Mouse (Mus musculus) hindbrain, postnatal 0 days (tissue): Measurements from ENCODE around the gene Gpr176. TPM values are rescaled to one million over a fixed set of nuclear protein-coding genes. Genes with fewer than 3 reads are reported as not detected.

Experiments
- ATAC-seq: fragments of 200-750 bp; cut with Nextera tagmentation; 2 replicates; pipeline ENCODE4 v1.8.0; 2017; ENCODE audit warnings: mild to moderate bottlenecking, moderate TSS enrichment, moderate library complexity
- DNase-seq: peaks from one replicate; pipeline ENCODE4 v3.0.0-alpha.2; 2015; ENCODE audit warnings: low spot score
- H3K27ac ChIP-seq: fragments of 300-500 bp; sonication (generic); 2 replicates; pipeline ENCODE4 v1.5.1; 2014; ENCODE audit warnings: mild to moderate bottlenecking
- H3K27me3 ChIP-seq: fragments of 300-500 bp; sonication (generic); 2 replicates; pipeline ENCODE4 v1.6.1; 2014; ENCODE audit warnings: low read length, mixed read lengths; ENCODE audit not compliant: insufficient read depth
- H3K36me3 ChIP-seq: fragments of 300-500 bp; sonication (generic); 2 replicates; pipeline ENCODE4 v1.6.1; 2014; ENCODE audit warnings: low read length, mixed read lengths; ENCODE audit not compliant: insufficient read depth
- H3K4me1 ChIP-seq: fragments of 300-500 bp; sonication (generic); 2 replicates; pipeline ENCODE4 v1.6.1; 2014; ENCODE audit warnings: antibody characterized with exemption, low read length, mixed read lengths; ENCODE audit not compliant: insufficient read depth
- H3K4me2 ChIP-seq: fragments of 300-500 bp; sonication (generic); 2 replicates; pipeline ENCODE4 v1.6.1; 2014; ENCODE audit warnings: low read depth, mild to moderate bottlenecking, low read length, moderate library complexity, mixed read lengths
- H3K4me3 ChIP-seq: fragments of 300-500 bp; sonication (generic); 2 replicates; pipeline ENCODE4 v1.5.1; 2014; ENCODE audit warnings: low read length
- H3K9ac ChIP-seq: fragments of 300-500 bp; sonication (generic); replicated peaks from 2 replicates; pipeline ENCODE4 v1.6.1; 2014; ENCODE audit warnings: mild to moderate bottlenecking, low read length, moderate library complexity, mixed read lengths
- H3K9me3 ChIP-seq: fragments of 300-500 bp; sonication (generic); 2 replicates; pipeline ENCODE4 v1.6.1; 2016; ENCODE audit warnings: low read length, mixed read lengths
- CTCF ChIP-seq: IDR thresholded peaks from 2 replicates; pipeline ENCODE4 v1.5.1; 2016; ENCODE audit warnings: antibody characterized with exemption, control low read depth, low read depth
- WGBS: fragments of 180-500 bp; shearing (Covaris S2); extraction: QIAGEN DNeasy Blood & Tissue Kit; methylation state at CpG from one replicate; pipeline ENCODE4 v1.1.7; 2014; 5-methylcytosine and 5-hydroxymethylcytosine counted together
- polyA plus RNA-seq: library from polyadenylated mRNA; unstranded; fragments of >200 nt; fragmentation: Nextera tagmentation; extraction: Ambion mirVana; gene quantifications from 2 replicates; pipeline ENCODE4 v1.2.1, GENCODE M21; 2015
- total RNA-seq: library from RNA; depleted of rRNA; stranded (reverse); fragments of >200 nt; gene quantifications from 2 replicates; pipeline ENCODE4 v1.2.3, GENCODE M21; 2014

Gene Gpr176
- total and polyA plus RNA-seq, 2 experiments from 2014 or later: 8.4 to 11.6 TPM

DNA sequence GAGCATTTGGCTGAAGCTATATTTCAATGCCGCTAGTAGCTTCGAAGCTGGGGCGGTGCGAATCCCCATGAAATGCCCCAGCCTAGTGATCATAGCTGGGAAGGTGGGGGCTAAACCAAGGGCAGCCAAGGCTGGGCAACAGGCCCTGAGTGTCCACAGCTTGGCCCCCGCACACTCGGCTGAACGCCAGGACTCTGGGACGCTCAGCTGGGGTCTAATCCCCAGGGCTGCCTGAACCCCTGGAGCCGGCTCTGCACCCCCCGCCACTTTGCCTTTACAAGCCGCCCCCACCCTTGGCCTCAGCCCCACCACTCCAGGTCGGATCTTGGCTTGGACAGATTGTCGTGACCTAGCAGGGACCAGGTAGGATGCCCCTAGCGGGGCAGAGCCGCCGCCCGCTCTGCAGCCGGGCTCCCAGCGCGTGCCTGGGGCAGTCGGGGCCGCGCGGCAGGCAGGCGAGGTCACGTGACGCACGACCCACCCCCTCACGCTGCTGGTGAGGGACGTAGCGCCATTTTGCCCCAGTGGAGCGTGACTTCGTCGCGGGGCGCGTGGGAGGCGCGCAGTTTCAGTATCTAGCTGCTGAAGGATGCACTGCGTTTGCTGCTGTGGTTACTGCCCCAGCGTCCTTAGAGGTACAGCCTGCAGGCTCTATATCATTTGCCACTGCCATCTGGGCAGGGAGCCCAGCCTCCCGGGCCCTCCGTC lies 507 bp upstream of the Gpr176 start:
- peak overlapping the region; percentile 76 for H3K27ac ChIP-seq
- WGBS: under 1% methylated on average over 42 of the region's 43 CpGs
- peak; percentile 47 for TF ChIP-seq CTCF
- H3K4me3 ChIP-seq: peak overlapping the region; percentile 48
- H3K4me2 ChIP-seq: peak overlapping the region; percentile 96
- H3K36me3 ChIP-seq: no peaks in the 10 kb centered on the region
- H3K9me3 ChIP-seq: no peaks in the 10 kb centered on the region
- H3K4me1 ChIP-seq: no peaks in the 10 kb centered on the region
- peak; percentile 95 for ATAC-seq
- peak overlapping the region; percentile 68 for H3K9ac ChIP-seq
- DNase-seq: peak; percentile 91
- no peaks in the 10 kb centered on the region for H3K27me3 ChIP-seq

DNA sequence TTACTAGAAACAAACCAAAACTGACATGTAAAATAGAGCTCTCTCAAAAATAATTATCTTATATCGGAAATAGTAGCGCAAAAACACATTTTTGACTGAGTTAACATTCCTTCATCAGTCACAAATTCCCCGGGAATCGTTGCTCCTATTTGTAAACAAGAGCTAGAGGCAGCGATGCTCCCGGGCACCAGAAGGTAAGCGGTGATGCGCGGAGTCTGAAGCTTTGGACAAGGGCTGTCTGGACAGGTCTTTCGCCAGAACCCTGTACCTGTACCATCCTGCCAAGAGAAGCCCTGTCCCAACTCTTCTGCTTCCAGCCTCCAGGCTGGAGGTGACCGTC lies 688 bp downstream of the Gpr176 start:
- ATAC-seq: no peak
- Histone ChIP-seq H3K9ac (peak overlapping the region; percentile 68; the same call in 1 of the 2 replicates), H3K27me3 (no peaks in the 10 kb centered on the region), H3K4me3 (peak overlapping the region; percentile 48), H3K4me1 (no peaks in the 10 kb centered on the region), H3K27ac (peak overlapping the region; percentile 76; the same call in 1 of the 2 replicates), H3K9me3 (no peaks in the 10 kb centered on the region), H3K36me3 (no peaks in the 10 kb centered on the region), H3K4me2 (peak overlapping the region; percentile 96)
- TF ChIP-seq CTCF: no peak
- peak; percentile 37 for DNase-seq
- WGBS: 7% methylated on average over 11 of the region's 11 CpGs

DNA sequence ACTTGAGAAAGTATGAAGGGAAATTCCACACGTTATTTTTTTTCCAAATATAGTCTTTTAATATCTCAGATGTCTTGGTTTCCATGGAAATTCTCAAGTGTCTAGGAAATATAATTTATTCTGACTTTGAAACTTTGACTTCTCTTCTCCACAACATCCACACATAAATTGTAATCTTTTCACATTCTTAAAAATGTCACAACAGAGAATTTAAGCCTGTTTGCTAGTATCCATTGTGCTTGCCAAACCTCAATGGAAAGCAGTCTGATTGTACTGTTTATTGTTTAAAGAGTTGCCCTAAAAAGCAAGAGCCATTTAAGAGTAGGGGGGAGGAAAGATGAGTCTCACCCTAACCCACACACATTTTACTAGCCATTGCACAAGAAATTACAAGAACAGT lies 1.4 kb downstream of the Gpr176 start:
- H3K27me3 ChIP-seq: no peaks in the 10 kb centered on the region
- H3K36me3 ChIP-seq: no peaks in the 10 kb centered on the region
- H3K27ac ChIP-seq: no peak overlapping the region
- H3K4me2 ChIP-seq: peak overlapping the region; percentile 96
- WGBS: 53% methylated on average over 1 of the region's 1 CpGs
- DNase-seq: no peak
- H3K4me3 ChIP-seq: no peak overlapping the region
- ATAC-seq: no peak
- no peaks in the 10 kb centered on the region for H3K9me3 ChIP-seq
- no peak overlapping the region for H3K9ac ChIP-seq
- H3K4me1 ChIP-seq: no peaks in the 10 kb centered on the region
- no peak for TF ChIP-seq CTCF

DNA sequence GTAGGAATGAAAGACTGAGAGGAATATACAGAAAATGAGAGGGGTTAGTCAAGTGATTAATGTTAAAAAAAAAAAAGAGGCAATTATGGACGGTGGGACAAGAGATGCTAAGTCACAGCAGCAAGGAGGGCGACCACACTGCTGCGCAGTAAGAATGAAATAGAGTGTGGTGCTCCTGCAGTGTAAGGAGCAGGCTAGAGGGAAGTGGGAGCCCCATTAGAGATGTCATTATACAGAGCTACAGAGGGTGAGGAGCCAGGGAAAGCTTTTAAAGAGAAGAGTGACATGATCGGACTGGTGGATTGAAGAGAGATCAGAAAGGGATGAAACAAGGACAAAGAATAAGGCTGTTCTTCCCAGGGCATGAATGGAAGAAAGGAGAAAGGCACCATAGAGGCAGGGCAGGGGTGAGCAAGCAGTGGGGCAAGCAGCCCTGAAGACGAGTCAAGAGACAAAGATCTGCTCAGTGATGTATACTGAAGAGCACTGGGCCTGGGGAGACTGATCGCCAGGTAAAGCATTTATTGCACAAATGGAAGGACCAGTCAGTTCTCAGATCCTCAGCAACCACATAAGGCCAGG lies 18.0 kb downstream of the Gpr176 start:
- Histone ChIP-seq H3K4me3 (no peak overlapping the region), H3K27me3 (no peaks in the 10 kb centered on the region), H3K9me3 (no peaks in the 10 kb centered on the region), H3K4me1 (no peaks in the 10 kb centered on the region), H3K27ac (no peak overlapping the region), H3K9ac (no peak overlapping the region), H3K4me2 (no peak overlapping the region), H3K36me3 (no peaks in the 10 kb centered on the region)
- TF ChIP-seq CTCF: no peak
- DNase-seq (no peak), ATAC-seq (no peak)
- 46% methylated on average over 6 of the region's 6 CpGs for WGBS

DNA sequence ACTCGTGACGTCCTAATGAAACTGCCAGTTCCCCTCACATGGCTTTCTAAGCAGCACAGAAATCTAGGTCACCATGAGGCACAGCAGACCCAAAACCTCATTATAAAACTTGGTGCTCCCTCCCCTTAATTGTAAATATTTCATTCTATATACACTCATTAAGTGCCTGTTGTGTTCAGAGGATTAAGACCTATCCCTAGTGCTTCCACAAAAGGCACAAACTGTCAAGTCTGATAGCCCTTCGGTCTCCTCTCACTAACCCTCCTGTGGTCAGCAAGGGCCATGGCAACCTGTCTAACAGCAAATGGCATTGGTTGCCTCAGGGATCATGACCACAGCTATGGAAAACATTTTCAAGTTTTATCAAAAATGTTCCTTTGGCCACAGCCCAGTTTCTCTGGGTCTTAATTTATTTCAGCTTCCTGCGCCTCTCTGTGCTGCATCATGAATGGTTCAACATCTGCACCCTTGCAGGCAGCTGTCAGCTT lies 19.3 kb downstream of the Gpr176 start:
- Histone ChIP-seq H3K4me3 (no peak overlapping the region), H3K4me1 (no peaks in the 10 kb centered on the region), H3K4me2 (no peak overlapping the region), H3K9ac (no peak overlapping the region), H3K9me3 (no peaks in the 10 kb centered on the region), H3K27me3 (no peaks in the 10 kb centered on the region), H3K27ac (no peak overlapping the region), H3K36me3 (no peaks in the 10 kb centered on the region)
- DNase-seq: no peak
- peak; percentile 18; the same call in 1 of the 2 replicates for TF ChIP-seq CTCF
- ATAC-seq: 0 out of 2 replicates have a peak, but pooled peaks have one; percentile 35
- WGBS: 47% methylated on average over 4 of the region's 4 CpGs

DNA sequence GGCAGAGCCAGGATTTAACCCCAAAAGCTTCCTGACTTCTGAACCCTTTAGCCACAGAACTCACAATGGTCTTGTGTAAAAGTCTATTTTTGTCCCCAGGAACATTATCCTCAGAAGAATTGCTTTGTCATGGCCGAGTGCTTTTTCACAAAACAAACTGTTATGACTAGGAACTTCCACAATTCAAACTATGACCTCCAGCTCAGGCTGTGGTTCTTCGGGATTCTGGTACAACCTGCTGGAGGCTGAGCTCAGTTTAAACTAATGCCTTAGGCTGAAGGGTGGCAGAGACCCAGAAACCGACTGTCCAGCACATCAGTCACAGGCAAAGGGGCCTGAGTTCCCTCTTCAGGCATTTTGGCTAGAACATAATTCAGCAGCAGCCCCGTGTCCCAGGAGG lies 19.7 kb downstream of the Gpr176 start:
- no peaks in the 10 kb centered on the region for H3K36me3 ChIP-seq
- H3K4me2 ChIP-seq: no peak overlapping the region
- no peak overlapping the region for H3K27ac ChIP-seq
- no peaks in the 10 kb centered on the region for H3K27me3 ChIP-seq
- no peaks in the 10 kb centered on the region for H3K9me3 ChIP-seq
- no peaks in the 10 kb centered on the region for H3K4me1 ChIP-seq
- no peak for ATAC-seq
- H3K4me3 ChIP-seq: no peak overlapping the region
- 26% methylated on average over 4 of the region's 4 CpGs for WGBS
- H3K9ac ChIP-seq: no peak overlapping the region
- DNase-seq: no peak
- TF ChIP-seq CTCF: no peak

DNA sequence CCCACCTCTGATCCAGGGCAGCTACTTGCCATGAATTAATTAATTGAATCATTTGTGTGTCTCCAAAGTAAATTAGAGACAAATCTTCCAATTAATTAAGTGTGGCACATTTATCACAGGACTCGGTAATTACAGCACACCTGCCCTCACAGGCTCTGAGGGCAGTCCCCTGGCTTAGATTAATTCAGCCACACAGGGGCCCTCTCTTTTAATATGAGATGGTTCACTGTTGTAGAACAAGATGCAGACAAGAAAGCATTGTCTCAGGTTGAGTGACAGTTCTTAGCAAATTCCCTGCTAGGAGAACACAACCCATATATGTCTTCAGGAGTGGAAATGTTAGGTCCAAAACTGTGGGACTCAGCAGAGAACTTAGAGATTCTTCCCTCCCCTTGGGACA lies 27.7 kb downstream of the Gpr176 start:
- no peaks in the 10 kb centered on the region for H3K36me3 ChIP-seq
- no peak for TF ChIP-seq CTCF
- no peak overlapping the region for H3K4me3 ChIP-seq
- no peaks in the 10 kb centered on the region for H3K27me3 ChIP-seq
- 30% methylated on average over 1 of the region's 1 CpGs for WGBS
- DNase-seq (no peak), ATAC-seq (no peak)
- H3K27ac ChIP-seq: no peak overlapping the region
- no peak overlapping the region for H3K4me2 ChIP-seq
- H3K9ac ChIP-seq: no peak overlapping the region
- H3K4me1 ChIP-seq: no peaks in the 10 kb centered on the region
- H3K9me3 ChIP-seq: no peaks in the 10 kb centered on the region
